Mouse (Mus musculus): ENCODE measurements around the gene Fnip1. TPM values are rescaled to one million over a fixed set of nuclear protein-coding genes. Genes with fewer than 3 reads are reported as not detected.

Fnip1 gene
- polyA plus RNA-seq, 1 experiment from 2014 or later: 7.9 TPM

DNA sequence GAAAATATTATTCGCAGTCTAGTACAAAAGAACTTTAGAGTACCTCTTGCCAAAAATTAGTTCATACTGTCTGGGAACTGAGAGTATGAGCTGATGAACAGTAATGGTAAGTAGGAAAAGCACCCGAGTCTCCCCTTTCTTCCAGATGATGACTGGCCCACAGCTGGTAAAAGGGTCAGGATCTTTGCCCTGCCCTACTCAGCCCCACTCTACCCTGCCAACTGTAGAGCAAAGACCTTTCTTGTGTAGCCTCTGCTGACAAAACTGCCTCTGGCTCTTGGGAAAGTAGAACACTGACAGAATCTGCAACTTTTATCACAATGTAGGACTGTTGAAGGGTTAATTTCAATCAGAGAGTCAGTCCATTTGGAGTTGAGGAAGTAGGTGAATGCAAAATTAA, 117.0 kb downstream of the Fnip1 start:
- Histone ChIP-seq H3K4me3 (no peak overlapping the region), H3K27ac (replicated peaks) (no peak overlapping the region), H3K9me3 (no peaks in the 10 kb centered on the region), H3K4me2 (no peak overlapping the region), H3K9ac (no peak overlapping the region), H3K36me3 (0 out of 2 replicates have a peak, but pooled peaks cover 7% of the 10 kb centered on the region), H3K27me3 (replicated peaks) (no peaks in the 10 kb centered on the region), H3K4me1 (no peaks in the 10 kb centered on the region)
- WGBS: 81% methylated on average over 2 of the region's 2 CpGs
- ATAC-seq (ENCODE audit: extremely low read depth, insufficient number of reproducible peaks, low FRiP score, low TSS enrichment): no peak

- H3K4me2 ChIP-seq: no peak overlapping the region
- H3K36me3 ChIP-seq: 0 out of 2 replicates have a peak, but pooled peaks cover 3% of the 10 kb centered on the region
- no peaks in the 10 kb centered on the region for H3K27me3 ChIP-seq (replicated peaks)
- no peak overlapping the region for H3K9ac ChIP-seq
- ATAC-seq (ENCODE audit: extremely low read depth, insufficient number of reproducible peaks, low FRiP score, low TSS enrichment): no peak
- H3K4me1 ChIP-seq: no peaks in the 10 kb centered on the region
- no peak overlapping the region for H3K27ac ChIP-seq (replicated peaks)
- no peaks in the 10 kb centered on the region for H3K9me3 ChIP-seq
- no peak overlapping the region for H3K4me3 ChIP-seq
- 79% methylated on average over 5 of the region's 5 CpGs for WGBS
Observed at GRCm38 (mm10) chr11:54562761-54563160, 124.8 kb downstream of the Fnip1 start.

Other genes with a start within 250 kb of the Fnip1 start
- not detected in 2 replicates for gene Csf2, start 188.5 kb upstream of the Fnip1 start, polyA plus RNA-seq (2015; fragmentation: Nextera tagmentation; extraction: Ambion mirVana)
- not detected in 2 replicates for gene Il3, start 170.9 kb upstream of the Fnip1 start, polyA plus RNA-seq (2015; fragmentation: Nextera tagmentation; extraction: Ambion mirVana)
- gene Acsl6, start 134.4 kb upstream of the Fnip1 start, polyA plus RNA-seq (2015; fragmentation: Nextera tagmentation; extraction: Ambion mirVana): 0.35 and 0.76 TPM in 2 replicates
- not detected in 2 replicates for gene Meikin, start 67.5 kb upstream of the Fnip1 start, polyA plus RNA-seq (2015; fragmentation: Nextera tagmentation; extraction: Ambion mirVana)
- 24.0 and 24.8 TPM in 2 replicates for gene Rapgef6, start 84.6 kb downstream of the Fnip1 start, polyA plus RNA-seq (2015; fragmentation: Nextera tagmentation; extraction: Ambion mirVana)